9 mouse cellular contexts compared by ENCODE assay signal in genomic region chr3:49752766-49753165, GRCm38 (mm10). TPM values are rescaled to one million over a fixed set of nuclear protein-coding genes. Genes with fewer than 3 reads are reported as not detected.
DNase-seq lines count a peak whose midpoint lies in the region; ATAC-seq lines count a peak whose summit lies in the region.
"Had no signal": no experiment of that assay in that cellular context is flagged by ENCODE, and none has a peak within 500 bp of the region (broad histone marks: within the 10 kb centered on the region; RNA-seq: fewer than 3 reads in every experiment).

No protein-coding gene starts in this region.

- peak overlapping the region; percentile 66 for H3K4me3 ChIP-seq in heart, embryonic 16.5 days (ENCODE audit: low read length)
- peak overlapping the region; percentile 79 for H3K4me3 ChIP-seq in embryonic facial prominence, embryonic 10.5 days
- H3K4me3 ChIP-seq in hindbrain, embryonic 11.5 days (ENCODE audit: low read depth, low read length): peak overlapping the region; percentile 69; the same call in 1 of the 2 replicates
- peak overlapping the region; percentile 73 for H3K4me3 ChIP-seq in midbrain, embryonic 12.5 days

- H3K27me3 ChIP-seq in heart, embryonic 16.5 days (ENCODE audit: control insufficient read depth, insufficient read depth, low read length): no peaks in the 10 kb centered on the region
- H3K27me3 ChIP-seq in embryonic facial prominence, embryonic 10.5 days (replicated peaks; ENCODE audit: low read depth, poor library complexity, severe bottlenecking): no peaks in the 10 kb centered on the region
- H3K27me3 ChIP-seq in hindbrain, embryonic 11.5 days (ENCODE audit: control insufficient read depth, insufficient read depth, low read length): no peaks in the 10 kb centered on the region
- H3K27me3 ChIP-seq in midbrain, embryonic 12.5 days: no peaks in the 10 kb centered on the region

- H3K9ac ChIP-seq in heart, embryonic 16.5 days (ENCODE audit: low read length): peak overlapping the region; percentile 42; the same call in 1 of the 2 replicates
- no peak overlapping the region for H3K9ac ChIP-seq in hindbrain, embryonic 11.5 days (ENCODE audit: low read depth, low read length)
- H3K9ac ChIP-seq in midbrain, embryonic 12.5 days (replicated peaks): peak overlapping the region; percentile 47; the same call in 1 of the 2 replicates

- 69% methylated on average over 4 of the region's 4 CpGs for WGBS in heart, embryonic 16.5 days
- 74% methylated on average over 4 of the region's 4 CpGs for whole genome bisulfite sequencing in embryonic facial prominence, embryonic 10.5 days
- 77% methylated on average over 4 of the region's 4 CpGs for WGBS in hindbrain, embryonic 11.5 days
- 63% methylated on average over 4 of the region's 4 CpGs for WGBS in midbrain, embryonic 12.5 days

- H3K4me1 ChIP-seq in heart, embryonic 16.5 days (ENCODE audit: control insufficient read depth, insufficient read depth, low read length): peaks cover 19% of the 10 kb centered on the region
- peaks cover 53% of the 10 kb centered on the region for H3K4me1 ChIP-seq in embryonic facial prominence, embryonic 10.5 days
- H3K4me1 ChIP-seq in hindbrain, embryonic 11.5 days (replicated peaks; ENCODE audit: control insufficient read depth, insufficient read depth, low read length): peaks cover 7% of the 10 kb centered on the region; the same call in 1 of the 2 replicates
- peaks cover 40% of the 10 kb centered on the region for H3K4me1 ChIP-seq in midbrain, embryonic 12.5 days

- DNase-seq in heart, postnatal 10 days: no peak
- no peak for DNase-seq in embryonic facial prominence, embryonic 10.5 days (ENCODE audit: low spot score)
- no peak for DNase-seq in hindbrain, embryonic 11.5 days (ENCODE audit: low spot score)
- no peak for DNase-seq in embryo, embryonic 9.5 days (ENCODE audit: extremely low spot score)
- no peak for DNase-seq in left cerebral cortex, adult 8-10 months (ENCODE audit: low spot score in 2 of 2)
- DNase-seq: cerebellum, adult 11-12 months had no signal

- H3K27ac ChIP-seq in heart, embryonic 16.5 days (ENCODE audit: low read length): no peak overlapping the region
- H3K27ac ChIP-seq in embryonic facial prominence, embryonic 10.5 days (replicated peaks): no peak overlapping the region
- no peak overlapping the region for H3K27ac ChIP-seq in hindbrain, embryonic 11.5 days (ENCODE audit: low read depth, low read length)
- no peak overlapping the region for H3K27ac ChIP-seq in midbrain, embryonic 12.5 days (replicated peaks)

- peak overlapping the region; percentile 67 for H3K4me2 ChIP-seq in heart, embryonic 16.5 days (ENCODE audit: low read depth, low read length)
- H3K4me2 ChIP-seq in hindbrain, embryonic 11.5 days (replicated peaks; ENCODE audit: low read depth, low read length): peak overlapping the region; percentile 14; the same call in 1 of the 2 replicates
- peak overlapping the region; percentile 54 for H3K4me2 ChIP-seq in midbrain, embryonic 12.5 days (replicated peaks)

- no peak for ATAC-seq in heart, embryonic 16.5 days (replicated peaks; ENCODE audit: extremely low read depth, insufficient read depth, low FRiP score)
- ATAC-seq in hindbrain, embryonic 11.5 days (ENCODE audit: low FRiP score): no peak
- no peak for ATAC-seq in midbrain, embryonic 12.5 days (ENCODE audit: low FRiP score, low read depth)
- ATAC-seq in megakaryocyte-erythroid progenitor cell, adult 5-6 weeks (replicated peaks; ENCODE audit: low FRiP score, low TSS enrichment, poor library complexity, severe bottlenecking): no peak

- intact Hi-C loops in heart, postnatal 10 days (cut with DNase I): loop anchor here (5.0 to 10.0 kb wide), 3 partner anchors 252 to 488 kb away; no protein-coding TSS in a partner anchor

- peaks cover 24% of the 10 kb centered on the region for H3K36me3 ChIP-seq in heart, embryonic 16.5 days (ENCODE audit: control insufficient read depth, insufficient read depth)
- peaks cover 79% of the 10 kb centered on the region for H3K36me3 ChIP-seq in embryonic facial prominence, embryonic 10.5 days (replicated peaks)
- H3K36me3 ChIP-seq in hindbrain, embryonic 11.5 days (ENCODE audit: control insufficient read depth, insufficient read depth, low read length): no peaks in the 10 kb centered on the region; the same call in 1 of the 2 replicates
- H3K36me3 ChIP-seq in midbrain, embryonic 12.5 days: peaks cover 59% of the 10 kb centered on the region

- H3K9me3 ChIP-seq in heart, embryonic 16.5 days (replicated peaks; ENCODE audit: control insufficient read depth, low read length): no peaks in the 10 kb centered on the region
- no peaks in the 10 kb centered on the region for H3K9me3 ChIP-seq in embryonic facial prominence, embryonic 10.5 days
- no peaks in the 10 kb centered on the region for H3K9me3 ChIP-seq in hindbrain, embryonic 11.5 days (ENCODE audit: control insufficient read depth, low read length)
- H3K9me3 ChIP-seq in midbrain, embryonic 12.5 days: no peaks in the 10 kb centered on the region

RNA-seq across cellular contexts. Expression of gene Pcdh18, which starts 4.4 kb away (rescaled TPM):
- polyA plus RNA-seq in heart, embryonic 16.5 days (2015; fragmentation: Nextera tagmentation; extraction: Ambion mirVana): 16.1 and 17.5 TPM in 2 replicates
- 10 to 100 TPM; 13.2 to 17.3 TPM for total RNA-seq in heart, postnatal 10 days (2021)
- polyA plus RNA-seq in embryonic facial prominence, embryonic 10.5 days (2016; fragmentation: Nextera tagmentation; extraction: Ambion mirVana): 73.7 and 82.8 TPM in 2 replicates
- 63.6 and 71.1 TPM in 2 replicates for polyA plus RNA-seq in hindbrain, embryonic 11.5 days (2014; fragmentation: Nextera tagmentation; extraction: Ambion mirVana)
- 72.4 and 82.8 TPM in 2 replicates for polyA plus RNA-seq in midbrain, embryonic 12.5 days (2016; fragmentation: Nextera tagmentation; extraction: Ambion mirVana)
- not detected in 2 replicates for total RNA-seq in megakaryocyte-erythroid progenitor cell, adult 5-6 weeks (2014; fragmentation: Nextera tagmentation)
- not detected in 2 replicates for total RNA-seq in megakaryocyte-erythroid progenitor cell, adult 5-6 weeks (2017)
- 1 to 10 TPM; 4.4 to 6.0 (median 5.2) TPM for total RNA-seq in left cerebral cortex, adult 8-10 months (2022)

Comparison
In these comparisons a context has a peak if more than half of its experiments do, and no peak if none do; other contexts are left out.
1. H3K4me2 ChIP-seq: peak in every context shown above with its lines; median percentile 67 in heart, embryonic 16.5 days; 54 in midbrain, embryonic 12.5 days; 14 in hindbrain, embryonic 11.5 days.